Mouse (Mus musculus) cortical plate, adult 2 months (tissue): ENCODE measurements around the gene Gtf2h1.

Experiments
- CTCF ChIP-seq: fragments of 200-500 bp; IDR thresholded peaks from 2 replicates; pipeline ENCODE4 v1.5.1; 2011; ENCODE audit warnings: mild to moderate bottlenecking, control low read depth, low read length; ENCODE audit not compliant: insufficient read depth; ENCODE audit errors: extremely low read depth
- POLR2A ChIP-seq: fragments of 200-500 bp; IDR thresholded peaks from 2 replicates; pipeline ENCODE4 v1.6.1; 2011; ENCODE audit warnings: mild to moderate bottlenecking, low read length, control low read depth; ENCODE audit not compliant: insufficient read depth; ENCODE audit errors: extremely low read depth

GRCm38 (mm10) chr7:46831693-46832092, 35.8 kb downstream of the Gtf2h1 start:
- TF ChIP-seq POLR2A (no peak), CTCF (no peak)
